Mouse (Mus musculus) retina, adult 2 months (tissue): ENCODE data around the gene Cacna1e.

Experiments
- DNase-seq: peaks from one replicate; pipeline ENCODE4 v3.0.0-alpha.2; 2012; ENCODE audit warnings: low read depth, low spot score

The Cacna1e gene

DNA sequence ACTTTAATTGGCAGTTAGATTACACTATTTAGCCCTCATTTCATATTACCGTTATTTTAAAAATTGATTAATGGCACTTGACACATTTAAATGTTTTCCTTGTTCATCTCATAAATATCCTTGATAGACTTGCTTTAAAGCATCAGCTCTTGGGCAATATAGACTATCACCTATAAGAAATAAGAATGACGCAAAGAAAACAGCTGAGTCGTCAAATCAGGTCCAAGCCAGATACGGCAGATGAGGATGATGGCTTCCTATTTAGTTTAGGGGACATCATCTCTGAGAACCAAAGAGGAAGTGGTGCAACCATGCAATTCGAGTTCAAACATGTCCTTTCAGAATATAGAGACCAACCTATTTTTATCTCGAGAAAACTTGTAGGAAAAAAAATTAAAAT is 492.3 kb downstream of the Cacna1e start:
- DNase-seq: no peak
